Mouse (Mus musculus) lung, adult 2 months (tissue): ENCODE measurements around the gene Ttc5.

Experiments
- CTCF ChIP-seq: fragments of 200-500 bp; IDR thresholded peaks from 2 replicates; pipeline ENCODE4 v1.5.1; 2011; ENCODE audit warnings: mild to moderate bottlenecking, low read length, control low read depth; ENCODE audit not compliant: insufficient read depth
- POLR2A ChIP-seq: fragments of 200-500 bp; IDR thresholded peaks from 2 replicates; pipeline ENCODE4 v1.6.1; 2011; ENCODE audit warnings: low read depth, mild to moderate bottlenecking, control low read depth, low read length, borderline replicate concordance; ENCODE audit errors: extremely low read depth

- no peak for TF ChIP-seq CTCF
- no peak for TF ChIP-seq POLR2A
Observed at GRCm38 (mm10) chr14:50744994-50745393, 40.3 kb downstream of the Ttc5 start, which contains the start of gene Olfr749.
